Mouse (Mus musculus) embryonic stem cell, embryonic (primary cell): ENCODE measurements at regions not wholly inside any gene's neighbourhood (a gene's known extent, or its start where the extent isn't known, plus 50 kb on each side); places are given as distances from the start of the nearest gene placed in this dataset.

Source experiments
- CTCF ChIA-PET, 4 experiments: fragments of 300-600 bp in 2 of 4; fragments of 350-600 bp in 2 of 4; sonication (Branson Sonifier 250); formaldehyde crosslinking; loops; one replicate each; lab custom pipeline; 2022; ENCODE audit warnings: inconsistent platforms in 2 of 4; lab: Charles Lee
- POLR2A ChIA-PET, 4 experiments: fragments of 300-600 bp in 2 of 4; fragments of 350-600 bp in 2 of 4; sonication (Branson Sonifier 250); formaldehyde crosslinking; loops; one replicate each; lab custom pipeline; 2022; ENCODE audit warnings: antibody characterized with exemption in 4 of 4, inconsistent platforms in 1 of 4; lab: Charles Lee

GRCm38 (mm10) chr15:88123907-88124523, 476.1 kb upstream of the Zdhhc25 start:
- POLR2A ChIA-PET: no interaction called here
- CTCF ChIA-PET: no interaction called here

- ChIA-PET POLR2A (no interaction called here), CTCF (interaction anchor here (0.6 to 5.3 kb wide), 4 partner anchors 9 to 1142 kb away, joined by 3 to 26 read pairs (median 3); no protein-coding TSS in a partner anchor)
Measured at GRCm38 (mm10) chr15:88146118-88146517, 454.0 kb upstream of the Zdhhc25 start.

- ChIA-PET CTCF (no interaction called here), POLR2A (interaction anchor here in 1 of 4 experiments (0.6 kb wide), 1 partner anchor 145 kb away, joined by 5 read pairs; no protein-coding TSS in a partner anchor)
Measured at GRCm38 (mm10) chr15:88151199-88151598, 448.9 kb upstream of the Zdhhc25 start.

- POLR2A ChIA-PET: no interaction called here
- CTCF ChIA-PET: no interaction called here
Measured at GRCm38 (mm10) chr15:88159618-88160170, 440.4 kb upstream of the Zdhhc25 start.

- ChIA-PET CTCF (no interaction called here), POLR2A (no interaction called here)
Measured at GRCm38 (mm10) chr15:88160291-88160690, 439.8 kb upstream of the Zdhhc25 start.

GRCm38 (mm10) chr15:88163438-88163837, 436.7 kb upstream of the Zdhhc25 start:
- ChIA-PET POLR2A (no interaction called here), CTCF (no interaction called here)

- CTCF ChIA-PET: interaction anchor here in 1 of 4 experiments (1.6 kb wide), 1 partner anchor 74 kb away, joined by 5 read pairs; no protein-coding TSS in a partner anchor
- POLR2A ChIA-PET: interaction anchor here in 1 of 4 experiments (1.1 kb wide), 1 partner anchor 10 kb away, joined by 3 read pairs; no protein-coding TSS in a partner anchor
Measured at GRCm38 (mm10) chr15:88174326-88174725, 425.8 kb upstream of the Zdhhc25 start.

- ChIA-PET CTCF (no interaction called here), POLR2A (no interaction called here)
Measured at GRCm38 (mm10) chr15:88175991-88176390, 424.1 kb upstream of the Zdhhc25 start.

- ChIA-PET CTCF (no interaction called here), POLR2A (no interaction called here)
Measured at GRCm38 (mm10) chr15:88196539-88196938, 403.6 kb upstream of the Zdhhc25 start.

GRCm38 (mm10) chr15:88202736-88203135, 397.4 kb upstream of the Zdhhc25 start:
- CTCF ChIA-PET: interaction anchor here in 2 of 4 experiments (0.7 to 1.1 kb wide), 3 partner anchors 46 to 266 kb away, joined by 3 to 4 read pairs (median 3); no protein-coding TSS in a partner anchor
- POLR2A ChIA-PET: no interaction called here

- ChIA-PET POLR2A (no interaction called here), CTCF (interaction anchor here in 1 of 4 experiments (1.8 kb wide), 1 partner anchor 35 kb away, joined by 4 read pairs; no protein-coding TSS in a partner anchor)
Measured at GRCm38 (mm10) chr15:88213356-88213755, 386.7 kb upstream of the Zdhhc25 start.

GRCm38 (mm10) chr15:88214286-88214685, 385.8 kb upstream of the Zdhhc25 start:
- ChIA-PET POLR2A (no interaction called here), CTCF (interaction anchor here in 2 of 4 experiments (0.6 to 1.8 kb wide), 2 partner anchors 34 to 405 kb away, joined by 3 to 4 read pairs; no protein-coding TSS in a partner anchor)

GRCm38 (mm10) chr15:88229456-88229855, 370.6 kb upstream of the Zdhhc25 start:
- ChIA-PET CTCF (no interaction called here), POLR2A (no interaction called here)

- ChIA-PET CTCF (interaction anchor here in 1 of 4 experiments (0.9 to 1.0 kb wide), 2 partner anchors 373 to 621 kb away, joined by 3 read pairs; no protein-coding TSS in a partner anchor), POLR2A (no interaction called here)
Measured at GRCm38 (mm10) chr15:88244606-88245005, 355.5 kb upstream of the Zdhhc25 start.

GRCm38 (mm10) chr15:88245496-88246246, 354.4 kb upstream of the Zdhhc25 start:
- ChIA-PET CTCF (interaction anchor here in 2 of 4 experiments (0.6 to 1.0 kb wide), 3 partner anchors 101 to 622 kb away, joined by 3 read pairs; no protein-coding TSS in a partner anchor), POLR2A (interaction anchor here in 1 of 4 experiments (0.6 kb wide), 1 partner anchor 621 kb away, joined by 3 read pairs; no protein-coding TSS in a partner anchor)

- POLR2A ChIA-PET: interaction anchor here in 2 of 4 experiments (0.5 to 1.1 kb wide), 2 partner anchors 589 to 622 kb away, joined by 3 read pairs; no protein-coding TSS in a partner anchor
- CTCF ChIA-PET: interaction anchor here (0.5 to 2.4 kb wide), 85 partner anchors 10 to 1745 kb away, joined by 3 to 26 read pairs (median 4); no protein-coding TSS in a partner anchor
Measured at GRCm38 (mm10) chr15:88247974-88248625, 352.0 kb upstream of the Zdhhc25 start.

GRCm38 (mm10) chr15:88288051-88288450, 312.1 kb upstream of the Zdhhc25 start:
- ChIA-PET CTCF (interaction anchor here in 3 of 4 experiments (0.5 to 1.9 kb wide), 4 partner anchors 32 to 330 kb away, joined by 3 to 6 read pairs (median 4); no protein-coding TSS in a partner anchor), POLR2A (no interaction called here)

GRCm38 (mm10) chr15:88288696-88289095, 311.4 kb upstream of the Zdhhc25 start:
- POLR2A ChIA-PET: no interaction called here
- CTCF ChIA-PET: interaction anchor here in 2 of 4 experiments (1.2 to 1.9 kb wide), 2 partner anchors 41 kb away, joined by 3 to 4 read pairs; no protein-coding TSS in a partner anchor
